Mouse (Mus musculus): ENCODE measurements at regions not wholly inside any gene's neighbourhood (a gene's known extent, or its start where the extent isn't known, plus 50 kb on each side); places are given as distances from the start of the nearest gene placed in this dataset.

DNA sequence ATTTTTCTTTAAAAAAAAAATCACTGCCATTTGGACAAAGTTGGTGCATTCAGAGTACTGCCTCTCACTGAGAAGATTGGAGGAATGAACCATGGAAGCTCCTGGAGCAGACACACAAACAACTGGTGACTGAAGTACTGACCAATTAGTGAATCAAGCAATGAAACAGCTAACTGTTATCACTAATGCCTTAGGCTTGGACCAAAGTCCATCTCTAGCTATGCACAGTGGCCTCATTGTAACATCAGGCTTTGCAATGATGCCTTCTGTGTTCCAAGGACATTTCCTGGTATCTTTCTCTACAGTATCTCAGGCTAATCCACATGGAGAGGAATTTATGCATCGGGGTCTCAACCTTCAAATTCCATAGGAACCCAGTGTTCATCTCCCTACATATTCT, 123.2 kb upstream of the Nsun2 start:
- Histone ChIP-seq H3K36me3 (no peaks in the 10 kb centered on the region), H3K27ac (no peak overlapping the region), H3K9ac (no peak overlapping the region), H3K9me3 (no peaks in the 10 kb centered on the region), H3K4me3 (no peak overlapping the region), H3K4me2 (replicated peaks) (no peak overlapping the region), H3K4me1 (no peaks in the 10 kb centered on the region), H3K27me3 (no peaks in the 10 kb centered on the region)
- WGBS, result 86% methylated on average over 1 of the region's 1 CpGs
- no peak for ATAC-seq (ENCODE audit: low FRiP score, low read depth)

DNA sequence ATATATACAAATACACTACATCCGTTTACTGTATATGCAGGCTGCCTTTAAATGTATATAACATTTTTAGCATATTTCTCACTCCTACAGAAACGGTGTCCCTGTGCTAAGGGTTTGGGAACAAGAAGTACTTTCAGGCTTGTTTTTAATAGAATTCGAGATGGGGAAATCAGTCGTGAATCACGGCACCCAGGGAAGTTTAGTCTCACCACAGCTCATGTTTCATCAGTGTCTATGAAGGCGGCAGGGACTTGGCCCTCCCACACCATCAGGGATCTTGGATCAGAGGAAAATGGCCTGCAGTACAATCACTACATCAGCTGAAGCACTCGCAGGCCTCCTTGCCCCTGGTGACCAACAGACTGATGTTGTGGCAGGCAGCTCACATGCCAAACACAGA, 118.7 kb upstream of the Nsun2 start:
- no peak overlapping the region for H3K4me3 ChIP-seq
- no peaks in the 10 kb centered on the region for H3K27me3 ChIP-seq
- WGBS, result 62% methylated on average over 7 of the region's 7 CpGs
- H3K36me3 ChIP-seq, result no peaks in the 10 kb centered on the region
- no peaks in the 10 kb centered on the region for H3K4me1 ChIP-seq
- no peak overlapping the region for H3K9ac ChIP-seq
- H3K9me3 ChIP-seq, result no peaks in the 10 kb centered on the region
- H3K27ac ChIP-seq, result no peak overlapping the region
- H3K4me2 ChIP-seq (replicated peaks), result no peak overlapping the region
- ATAC-seq (ENCODE audit: low FRiP score, low read depth), result no peak

DNA sequence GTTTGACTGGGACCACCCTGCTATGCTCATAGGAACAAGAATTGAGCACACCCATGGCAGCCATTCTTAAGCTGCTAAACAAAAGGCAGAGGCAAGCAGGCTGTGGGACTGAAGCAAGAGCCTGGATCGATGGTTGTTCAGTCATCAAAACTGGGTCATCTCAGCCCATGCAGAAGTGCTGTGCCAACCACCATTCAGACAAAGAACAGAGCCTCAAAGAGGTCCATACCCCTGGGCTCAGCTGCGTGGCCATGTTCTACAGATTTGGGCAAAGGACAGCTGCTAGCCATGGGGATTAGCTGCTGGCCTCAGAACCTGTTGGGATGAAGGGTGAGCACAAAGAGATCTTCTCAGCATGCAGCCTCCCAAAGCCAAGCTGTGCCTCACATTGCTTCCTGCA, 116.8 kb upstream of the Nsun2 start:
- Histone ChIP-seq H3K9me3 (no peaks in the 10 kb centered on the region), H3K4me3 (no peak overlapping the region), H3K36me3 (no peaks in the 10 kb centered on the region), H3K4me1 (no peaks in the 10 kb centered on the region), H3K9ac (no peak overlapping the region), H3K4me2 (replicated peaks) (no peak overlapping the region), H3K27ac (no peak overlapping the region), H3K27me3 (no peaks in the 10 kb centered on the region)
- no peak for ATAC-seq (ENCODE audit: low FRiP score, low read depth)
- 82% methylated on average over 2 of the region's 2 CpGs for WGBS

DNA sequence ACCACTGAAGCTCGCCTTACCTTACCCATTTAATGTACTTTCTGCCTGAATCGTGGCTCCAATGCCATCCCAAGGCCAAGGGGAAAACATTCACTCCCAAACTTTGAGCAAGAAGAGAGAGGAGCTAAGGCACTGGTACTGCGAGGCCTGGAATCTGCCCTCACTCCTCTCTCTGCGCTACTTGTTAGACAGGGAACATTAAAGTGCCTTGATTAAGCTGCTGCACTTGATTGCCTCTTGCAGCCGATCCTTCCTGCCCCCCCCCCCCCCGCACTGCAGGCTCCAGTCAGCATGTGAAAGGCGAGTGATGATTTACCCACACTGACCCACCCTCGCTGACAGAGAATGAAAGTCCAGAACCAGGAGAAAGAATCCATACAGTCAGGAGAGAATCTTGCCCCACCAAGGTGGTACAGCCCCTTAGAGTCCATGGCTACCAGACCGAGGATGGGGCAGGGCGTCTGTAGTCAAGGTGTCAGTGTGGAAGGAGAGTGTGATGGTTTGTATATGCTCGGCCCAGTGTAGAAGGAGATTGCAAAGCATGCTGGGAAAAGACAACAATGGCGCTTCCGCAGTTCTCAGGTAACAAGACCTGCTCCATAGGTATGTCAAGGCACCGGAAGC, 115.6 kb upstream of the Nsun2 start:
- H3K4me1 ChIP-seq, result no peaks in the 10 kb centered on the region
- 74% methylated on average over 14 of the region's 14 CpGs for WGBS

DNA sequence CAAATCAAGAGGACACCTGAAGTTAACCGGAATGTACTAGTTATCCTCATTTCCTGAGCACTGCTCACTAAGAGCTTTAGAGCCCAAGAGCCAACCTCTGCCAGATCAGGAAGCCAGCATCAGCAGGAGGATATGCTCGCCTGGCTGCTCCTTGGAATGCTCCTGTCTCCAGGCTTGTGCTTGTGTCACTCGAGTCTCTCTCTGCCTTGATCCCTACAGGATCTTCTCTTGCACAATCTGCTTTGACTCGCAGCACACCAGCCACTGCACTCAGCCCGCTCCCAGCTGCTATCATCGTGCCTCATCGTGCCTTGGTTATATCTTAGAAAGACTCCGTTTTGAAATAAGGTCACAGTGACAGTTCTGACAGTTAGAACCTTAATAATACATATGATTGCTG, 113.4 kb upstream of the Nsun2 start:
- Histone ChIP-seq H3K4me1 (no peaks in the 10 kb centered on the region), H3K27ac (no peak overlapping the region), H3K4me2 (replicated peaks) (no peak overlapping the region), H3K27me3 (no peaks in the 10 kb centered on the region), H3K4me3 (no peak overlapping the region), H3K9me3 (no peaks in the 10 kb centered on the region), H3K36me3 (no peaks in the 10 kb centered on the region), H3K9ac (no peak overlapping the region)
- no peak for ATAC-seq (ENCODE audit: low FRiP score, low read depth)
- WGBS, result 87% methylated on average over 8 of the region's 8 CpGs

More for the DNA sequence above, 115.6 kb upstream of the Nsun2 start:
- Histone ChIP-seq H3K9ac (no peak overlapping the region), H3K27me3 (no peaks in the 10 kb centered on the region), H3K4me3 (no peak overlapping the region), H3K4me2 (replicated peaks) (no peak overlapping the region), H3K36me3 (no peaks in the 10 kb centered on the region), H3K9me3 (no peaks in the 10 kb centered on the region), H3K27ac (no peak overlapping the region)
- ATAC-seq (ENCODE audit: low FRiP score, low read depth), result no peak

DNA sequence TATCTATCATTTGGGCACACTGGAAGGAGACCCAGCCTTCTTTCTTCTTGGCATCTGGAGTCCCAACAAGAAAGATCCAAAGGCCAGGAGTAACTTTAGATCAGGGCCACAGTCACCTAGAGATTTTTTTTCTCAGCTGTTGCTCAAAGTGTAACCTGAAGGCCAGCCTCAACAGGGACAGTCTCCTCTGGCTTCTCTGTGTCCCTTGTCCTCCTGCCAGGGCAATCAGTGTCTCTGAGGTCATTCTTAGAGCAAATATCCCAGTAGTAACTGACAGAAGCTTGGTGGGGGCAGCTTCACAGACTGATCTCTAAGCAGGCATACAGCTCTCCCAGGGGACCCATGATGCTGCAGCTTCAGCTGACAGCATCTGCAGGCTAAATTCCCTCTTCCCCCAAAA, 111.6 kb upstream of the Nsun2 start:
- H3K9ac ChIP-seq, result no peak overlapping the region
- no peak for ATAC-seq (ENCODE audit: low FRiP score, low read depth)
- H3K27ac ChIP-seq, result no peak overlapping the region
- H3K4me1 ChIP-seq, result no peaks in the 10 kb centered on the region
- H3K4me3 ChIP-seq, result no peak overlapping the region
- no peak overlapping the region for H3K4me2 ChIP-seq (replicated peaks)
- no peaks in the 10 kb centered on the region for H3K9me3 ChIP-seq
- H3K27me3 ChIP-seq, result no peaks in the 10 kb centered on the region
- no peaks in the 10 kb centered on the region for H3K36me3 ChIP-seq

DNA sequence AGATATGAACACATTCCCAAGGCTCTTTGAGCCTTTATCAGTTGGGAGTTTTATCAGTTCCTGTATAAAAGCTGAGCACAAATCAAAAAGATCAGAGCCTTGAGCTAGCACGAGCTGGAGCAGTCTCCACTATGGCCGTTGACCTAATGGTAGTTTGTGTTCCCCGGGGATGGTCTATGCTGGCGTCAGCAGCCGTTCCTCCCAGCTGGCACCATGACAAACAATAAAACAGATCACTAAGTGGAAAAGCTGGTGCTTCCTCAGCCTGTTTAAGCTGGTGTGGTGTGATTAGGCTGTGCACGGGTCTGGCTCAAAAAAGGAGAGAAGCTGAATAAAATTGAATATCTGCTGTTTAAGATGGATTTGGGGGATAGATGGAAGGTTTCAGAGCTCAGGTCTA, 107.4 kb upstream of the Nsun2 start:
- Histone ChIP-seq H3K27ac (no peak overlapping the region), H3K4me2 (replicated peaks) (no peak overlapping the region), H3K9ac (no peak overlapping the region), H3K9me3 (no peaks in the 10 kb centered on the region), H3K27me3 (no peaks in the 10 kb centered on the region), H3K4me3 (no peak overlapping the region), H3K36me3 (no peaks in the 10 kb centered on the region), H3K4me1 (peaks cover 8% of the 10 kb centered on the region; the same call in 1 of the 2 replicates)
- no peak; the same call in 1 of the 2 replicates for ATAC-seq (ENCODE audit: low FRiP score, low read depth)
- whole genome bisulfite sequencing, result 34% methylated on average over 6 of the region's 6 CpGs

DNA sequence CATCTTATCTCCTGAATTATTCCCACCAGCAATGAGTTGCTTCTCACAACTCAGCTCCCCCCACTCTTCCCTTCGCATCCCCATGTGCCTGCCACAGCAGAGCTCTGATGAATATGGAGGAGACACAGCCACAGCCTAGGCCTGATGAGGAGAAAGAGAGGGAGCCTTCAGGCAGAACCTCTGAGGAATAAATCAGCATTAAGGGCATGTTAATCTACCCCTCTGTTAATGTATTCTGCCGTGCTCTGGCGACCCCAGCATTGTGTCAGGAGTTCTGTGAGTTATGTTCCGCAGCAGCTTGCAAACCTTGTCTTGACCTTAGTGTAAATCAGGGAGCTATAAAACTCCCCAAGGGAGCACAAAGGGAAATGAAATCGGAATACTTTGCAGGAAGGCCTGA, 104.0 kb upstream of the Nsun2 start:
- Histone ChIP-seq H3K9me3 (no peaks in the 10 kb centered on the region), H3K36me3 (no peaks in the 10 kb centered on the region), H3K4me2 (replicated peaks) (no peak overlapping the region), H3K4me3 (no peak overlapping the region), H3K9ac (no peak overlapping the region), H3K27me3 (no peaks in the 10 kb centered on the region), H3K27ac (no peak overlapping the region), H3K4me1 (peaks cover 12% of the 10 kb centered on the region; the same call in 1 of the 2 replicates)
- no peak for ATAC-seq (ENCODE audit: low FRiP score, low read depth)
- WGBS, result 21% methylated on average over 5 of the region's 5 CpGs

DNA sequence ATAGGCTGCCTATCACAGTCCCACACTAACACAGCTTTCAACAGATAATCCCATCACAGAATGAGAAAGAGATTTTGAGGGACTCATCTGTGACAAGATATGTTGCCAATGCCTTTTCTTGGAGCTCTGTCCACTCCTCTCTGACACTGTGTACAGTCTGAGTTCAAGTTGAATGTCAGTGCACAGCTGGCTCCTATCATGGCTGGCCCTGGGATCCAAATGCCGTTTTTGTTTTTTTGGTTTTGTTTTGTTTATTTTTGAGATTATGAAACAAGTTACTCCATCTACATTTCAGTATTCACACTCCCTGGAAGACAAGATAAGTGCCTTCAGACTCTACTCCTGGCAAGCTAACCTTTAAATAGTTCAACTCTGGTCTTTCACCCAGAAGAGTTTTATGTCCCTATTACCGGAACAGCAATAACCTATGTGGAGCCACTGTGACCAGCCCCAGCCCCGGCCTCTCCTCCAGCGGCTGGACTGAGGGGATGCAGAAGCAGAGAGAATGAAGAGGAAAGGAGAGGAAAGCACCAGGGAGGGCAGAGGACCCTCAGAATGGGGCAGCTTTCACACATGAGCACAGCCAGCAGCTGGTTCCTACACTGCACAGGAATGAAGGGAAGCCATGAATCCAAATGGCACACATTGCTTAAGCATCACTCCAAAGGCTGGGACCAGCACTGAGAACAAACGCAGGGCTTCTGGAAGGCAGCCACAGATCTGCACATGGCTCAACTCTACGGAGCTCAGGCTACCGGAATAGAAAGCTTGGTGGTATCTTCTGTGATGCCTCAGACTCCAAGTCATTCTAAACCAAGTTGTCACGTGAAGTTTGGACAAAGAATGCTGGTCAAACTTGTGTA, 99.9 kb upstream of the Nsun2 start:
- no peaks in the 10 kb centered on the region for H3K27me3 ChIP-seq
- no peak overlapping the region for H3K9ac ChIP-seq
- no peak overlapping the region for H3K4me3 ChIP-seq
- H3K36me3 ChIP-seq, result no peaks in the 10 kb centered on the region
- no peak overlapping the region for H3K27ac ChIP-seq
- no peak for ATAC-seq (ENCODE audit: low FRiP score, low read depth)
- peaks cover 17% of the 10 kb centered on the region; the same call in 1 of the 2 replicates for H3K4me1 ChIP-seq
- 51% methylated on average over 8 of the region's 8 CpGs for WGBS
- H3K9me3 ChIP-seq, result no peaks in the 10 kb centered on the region
- H3K4me2 ChIP-seq (replicated peaks), result no peak overlapping the region

DNA sequence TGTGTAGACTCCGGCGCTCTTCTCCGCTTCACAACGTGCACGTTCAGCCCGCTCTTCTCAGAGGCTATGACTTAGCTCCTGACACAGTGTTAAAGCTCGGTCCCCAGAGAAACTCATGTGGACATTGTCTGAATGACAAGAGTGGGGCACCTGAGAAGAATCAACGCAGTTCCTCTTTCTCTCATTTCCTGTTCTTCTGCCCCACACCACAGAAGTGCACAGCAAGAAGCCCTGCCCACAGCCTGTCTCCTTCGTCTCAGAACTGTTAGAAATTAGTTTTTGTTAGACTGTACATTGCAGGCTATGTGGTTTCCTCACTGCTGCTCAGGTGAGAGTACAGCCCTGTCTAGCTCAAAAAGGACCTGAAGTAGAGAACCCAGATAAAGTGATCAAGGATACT, 94.1 kb upstream of the Nsun2 start:
- no peaks in the 10 kb centered on the region for H3K36me3 ChIP-seq
- peaks cover 14% of the 10 kb centered on the region; the same call in 1 of the 2 replicates for H3K4me1 ChIP-seq
- no peak for ATAC-seq (ENCODE audit: low FRiP score, low read depth)
- H3K27me3 ChIP-seq, result no peaks in the 10 kb centered on the region
- WGBS, result 89% methylated on average over 9 of the region's 9 CpGs
- no peaks in the 10 kb centered on the region for H3K9me3 ChIP-seq
- no peak overlapping the region for H3K27ac ChIP-seq
- no peak overlapping the region for H3K4me2 ChIP-seq (replicated peaks)
- H3K9ac ChIP-seq, result no peak overlapping the region
- no peak overlapping the region for H3K4me3 ChIP-seq

DNA sequence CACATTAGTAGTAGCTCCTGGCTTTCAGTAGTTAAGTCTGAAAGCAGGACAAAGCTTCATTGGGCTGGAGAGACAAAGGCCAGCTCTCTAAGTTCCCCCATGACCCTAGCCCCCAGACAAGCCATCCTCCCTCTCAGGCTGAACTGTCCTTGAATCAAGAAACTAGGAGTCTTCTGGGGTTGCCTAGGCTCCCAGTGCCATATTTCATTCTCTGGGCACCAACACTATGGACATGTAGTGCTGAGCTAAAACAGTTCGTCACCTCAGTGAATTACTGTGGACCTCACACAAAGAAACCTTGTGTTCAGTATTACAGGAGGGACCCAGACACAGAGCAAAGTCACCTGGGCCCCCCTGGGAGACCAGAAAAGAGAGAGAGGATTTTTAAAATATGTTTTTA, 91.7 kb upstream of the Nsun2 start:
- Histone ChIP-seq H3K27ac (no peak overlapping the region), H3K4me2 (replicated peaks) (no peak overlapping the region), H3K9ac (no peak overlapping the region), H3K4me1 (peaks cover 9% of the 10 kb centered on the region; the same call in 1 of the 2 replicates), H3K9me3 (no peaks in the 10 kb centered on the region), H3K36me3 (no peaks in the 10 kb centered on the region), H3K27me3 (no peaks in the 10 kb centered on the region), H3K4me3 (no peak overlapping the region)
- no peak for ATAC-seq (ENCODE audit: low FRiP score, low read depth)
- WGBS, result 54% methylated on average over 1 of the region's 1 CpGs

DNA sequence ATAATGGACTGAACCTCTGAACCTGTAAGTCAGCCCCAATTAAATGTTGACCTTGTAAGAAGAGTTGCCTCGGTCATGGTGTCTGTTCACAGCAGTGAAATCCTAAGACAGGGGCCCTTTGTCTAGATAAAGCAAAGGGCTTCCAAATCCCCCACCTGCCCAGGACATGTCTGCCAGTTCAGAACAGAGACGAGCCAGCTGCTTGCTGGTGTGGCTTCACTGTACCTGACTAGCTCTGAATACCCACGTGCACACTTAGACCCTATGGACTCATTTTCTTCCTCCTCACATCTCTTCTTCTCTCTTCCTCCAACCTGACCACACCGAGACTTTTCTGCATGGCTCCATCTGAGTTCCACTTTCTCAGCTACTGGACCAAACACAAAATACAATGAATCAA, 87.9 kb upstream of the Nsun2 start:
- Histone ChIP-seq H3K9ac (no peak overlapping the region), H3K36me3 (no peaks in the 10 kb centered on the region), H3K4me3 (no peak overlapping the region), H3K27me3 (no peaks in the 10 kb centered on the region), H3K4me2 (replicated peaks) (no peak overlapping the region), H3K9me3 (no peaks in the 10 kb centered on the region), H3K27ac (no peak overlapping the region), H3K4me1 (no peaks in the 10 kb centered on the region)
- ATAC-seq (ENCODE audit: low FRiP score, low read depth), result no peak
- WGBS, result 85% methylated on average over 4 of the region's 4 CpGs
